Mouse (Mus musculus) heart, adult 18-20 months (tissue): ENCODE data around the gene Nup107. TPM values are rescaled to one million over a fixed set of nuclear protein-coding genes. Genes with fewer than 3 reads are reported as not detected.
A peak's percentile ranks its signal among the peaks of the same experiment; 100 is the strongest.
"Not testable (repeated sequence)": the region's sequence is repeated elsewhere in the genome, so short reads cannot be mapped to it uniquely, and the experiment has no call there.

Experiments used
- DNase-seq, 2 experiments: peaks; one replicate each; pipeline ENCODE4 v3.0.0; 2021 to 2022; ENCODE audit warnings: mixed read lengths in 1 of 2
- total RNA-seq, 2 experiments: library from RNA; stranded (reverse); gene quantifications; 2 replicates each; pipeline ENCODE4 v1.2.3; 2021

The Nup107 gene
- total RNA-seq, 2 experiments from 2014 or later, result 7.3 to 8.7 TPM

DNA sequence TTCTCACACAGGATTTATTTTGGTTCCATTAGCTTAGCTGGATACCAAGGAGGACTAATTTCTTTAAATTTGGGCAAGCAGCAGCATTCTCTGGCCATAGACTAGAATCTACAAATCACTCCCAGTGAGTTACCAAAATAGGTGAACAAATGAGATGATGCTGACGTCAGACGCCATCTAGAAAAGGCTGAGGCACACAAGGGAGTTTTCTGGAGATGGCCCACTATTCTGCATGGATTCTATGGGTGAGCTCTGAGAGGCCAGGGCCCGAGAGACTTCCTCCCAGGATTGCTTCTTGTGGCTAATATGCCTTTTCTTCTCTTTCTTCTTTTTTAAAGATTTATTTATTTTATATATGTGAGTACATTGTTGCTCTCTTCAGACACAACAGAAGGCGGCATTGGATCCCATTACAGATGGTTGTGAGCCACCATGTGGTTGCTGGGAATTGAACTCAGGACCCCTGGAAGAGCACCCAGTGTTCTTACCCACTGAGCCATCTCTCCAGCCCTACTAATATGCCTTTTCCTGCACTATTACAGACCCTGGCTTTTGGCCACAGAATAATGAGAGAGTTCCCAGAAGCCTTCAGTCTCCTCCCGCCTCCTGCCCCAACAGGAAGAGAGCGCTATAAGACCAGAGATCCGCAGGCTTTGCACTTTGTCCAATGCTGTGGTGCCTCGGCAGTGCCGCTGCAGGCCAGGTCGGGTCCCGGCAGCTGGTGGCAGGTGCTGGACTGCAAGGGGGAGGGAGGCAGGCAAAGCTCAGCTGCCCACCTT is 27.2 kb downstream of the Nup107 start:
- DNase-seq, result no peak

DNA sequence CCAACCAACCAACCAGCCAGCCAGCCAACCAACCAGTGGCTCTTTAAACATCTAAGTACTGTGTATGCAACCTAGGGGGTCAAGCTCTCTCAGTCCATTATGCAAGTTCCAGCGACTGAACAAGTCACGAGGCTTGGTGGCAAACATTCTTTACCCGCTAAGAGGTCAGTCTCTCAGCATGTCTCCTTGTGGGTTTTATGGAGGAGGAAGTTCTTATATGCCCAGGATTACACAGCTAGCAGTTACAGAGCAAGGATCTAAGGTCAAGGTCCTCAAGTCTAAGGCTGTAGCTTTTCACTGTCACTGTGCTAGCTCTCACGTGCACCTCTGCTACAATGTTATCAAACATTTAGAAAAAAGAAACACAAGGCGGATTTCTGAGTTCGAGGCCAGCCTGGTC is 27.9 kb downstream of the Nup107 start:
- DNase-seq, result no peak

DNA sequence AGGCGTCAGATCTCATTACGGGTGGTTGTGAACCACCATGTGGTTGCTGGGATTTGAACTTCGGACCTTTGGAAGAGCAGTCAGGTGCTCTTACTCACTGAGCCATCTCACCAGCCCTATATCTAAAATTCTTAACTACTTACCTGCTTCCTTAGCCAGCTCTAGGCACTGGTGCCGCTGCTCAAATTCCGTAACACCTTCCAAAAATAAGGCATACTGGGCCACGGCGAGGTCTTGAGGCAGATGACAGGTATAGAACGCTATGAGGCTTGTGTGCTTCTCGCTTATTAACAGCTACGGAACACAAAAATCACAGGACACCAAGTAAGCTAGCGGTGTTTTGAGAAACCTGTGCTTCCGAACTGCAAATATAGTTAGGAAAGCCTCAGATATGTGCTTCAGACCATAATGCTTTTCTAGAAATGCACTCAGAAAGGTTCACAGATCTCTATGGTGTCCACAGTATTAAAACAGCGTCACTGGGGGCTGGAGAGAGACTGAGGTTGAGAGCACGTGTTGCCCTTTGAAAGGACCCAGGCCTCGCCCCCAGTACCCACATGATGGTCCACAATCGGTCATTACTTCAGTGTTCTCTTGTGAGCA is 28.8 kb downstream of the Nup107 start:
- DNase-seq, result no peak

GRCm38 (mm10) chr10:117762966-117763365 is 29.5 kb downstream of the Nup107 start:
- no peak for DNase-seq

- DNase-seq, result no peak
These were observed 30.1 kb downstream of the Nup107 start for GRCm38 (mm10) chr10:117762281-117762830.

DNA sequence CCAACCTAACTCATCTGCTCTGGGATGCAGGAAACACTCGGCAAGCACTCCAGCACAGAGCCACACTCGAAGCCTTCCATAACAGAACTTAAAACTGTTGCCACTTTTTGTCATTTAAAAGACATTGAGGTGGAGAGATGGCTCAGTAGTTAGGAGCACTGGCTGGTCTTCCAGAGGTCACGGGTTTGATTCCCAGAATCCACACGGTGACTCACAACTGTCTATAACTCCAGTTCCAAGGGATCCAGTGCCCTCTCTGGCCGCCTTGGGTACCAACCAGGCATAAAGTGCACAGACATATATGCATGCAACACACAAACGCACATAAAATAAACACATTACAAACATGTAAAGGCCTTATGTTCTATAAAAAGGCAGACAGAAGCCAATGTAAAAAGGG is 31.0 kb downstream of the Nup107 start:
- no peak for DNase-seq

DNA sequence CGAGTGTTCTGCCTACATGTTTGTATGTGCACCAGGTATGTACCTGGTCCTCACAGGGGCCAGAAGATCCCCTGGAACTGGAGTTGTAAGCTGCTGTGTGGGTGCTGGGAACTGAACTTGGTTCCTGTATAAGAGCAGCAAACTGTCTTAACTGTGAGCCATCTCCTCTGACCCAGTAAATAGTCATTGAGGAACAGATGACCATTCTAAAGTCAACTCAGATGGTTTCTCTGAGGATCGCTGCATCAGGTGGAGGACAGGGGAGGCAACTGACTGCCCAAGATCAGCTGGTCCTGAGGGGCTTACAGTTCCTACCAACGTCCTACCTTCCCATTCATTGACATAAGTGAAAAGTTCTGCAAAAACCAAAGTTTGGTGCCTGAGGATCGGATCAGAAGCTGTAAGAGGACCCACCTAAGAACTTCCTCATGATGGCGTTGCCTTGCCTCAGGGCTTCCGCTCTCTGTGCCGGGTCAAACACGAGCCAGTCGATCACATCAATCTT is 31.6 kb downstream of the Nup107 start:
- no peak for DNase-seq

GRCm38 (mm10) chr10:117759844-117760630 is 32.5 kb downstream of the Nup107 start:
- DNase-seq, result no peak

- no peak for DNase-seq
These were observed 33.5 kb downstream of the Nup107 start for GRCm38 (mm10) chr10:117758749-117759727.

DNA sequence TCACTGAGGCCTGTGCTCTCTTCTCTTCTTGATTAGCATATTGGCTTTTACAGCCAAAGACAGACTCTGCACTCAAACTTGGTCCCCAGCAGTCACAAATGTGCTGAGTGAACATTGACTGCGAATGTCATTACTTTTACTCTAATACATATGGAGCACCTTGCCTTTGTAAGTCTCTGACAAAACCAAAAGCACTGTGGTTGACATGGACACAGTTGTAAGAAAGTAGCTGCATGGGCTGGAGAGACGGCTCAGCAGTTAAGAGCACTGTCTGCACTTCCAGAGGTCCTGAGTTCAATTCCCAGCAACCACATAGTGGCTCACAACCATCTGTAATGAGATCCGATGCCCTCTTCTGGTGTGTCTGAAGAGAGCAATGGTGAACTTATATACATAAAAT is 34.2 kb downstream of the Nup107 start:
- not testable (repeated sequence) for DNase-seq

DNA sequence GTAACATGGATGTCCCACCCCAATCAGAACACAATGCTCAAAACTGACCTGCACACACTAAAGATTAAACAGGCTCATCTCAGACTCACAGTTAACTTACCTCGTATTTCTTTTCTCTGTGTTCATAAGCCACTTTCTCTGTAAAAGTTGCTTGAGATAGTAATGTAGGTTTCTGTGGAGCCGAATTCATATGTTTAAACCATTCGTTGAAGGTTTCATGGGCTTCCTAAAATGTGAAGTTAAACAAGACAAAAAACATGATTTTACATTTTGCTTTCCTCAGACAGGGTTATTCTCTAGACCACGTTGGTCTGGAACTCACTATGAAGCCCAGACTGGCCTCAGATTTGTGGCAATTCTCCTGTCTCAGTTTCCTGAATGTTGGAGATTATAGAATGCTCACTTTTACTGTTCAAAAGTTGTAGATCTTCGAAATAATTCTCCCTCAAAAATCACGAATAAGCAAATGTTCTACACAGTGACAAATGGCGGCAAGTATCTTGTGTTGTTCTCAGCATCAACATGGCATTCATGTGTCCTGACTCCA is 34.6 kb downstream of the Nup107 start:
- no peak for DNase-seq

- DNase-seq, result no peak
These were observed 35.2 kb downstream of the Nup107 start for GRCm38 (mm10) chr10:117757259-117757658.

DNA sequence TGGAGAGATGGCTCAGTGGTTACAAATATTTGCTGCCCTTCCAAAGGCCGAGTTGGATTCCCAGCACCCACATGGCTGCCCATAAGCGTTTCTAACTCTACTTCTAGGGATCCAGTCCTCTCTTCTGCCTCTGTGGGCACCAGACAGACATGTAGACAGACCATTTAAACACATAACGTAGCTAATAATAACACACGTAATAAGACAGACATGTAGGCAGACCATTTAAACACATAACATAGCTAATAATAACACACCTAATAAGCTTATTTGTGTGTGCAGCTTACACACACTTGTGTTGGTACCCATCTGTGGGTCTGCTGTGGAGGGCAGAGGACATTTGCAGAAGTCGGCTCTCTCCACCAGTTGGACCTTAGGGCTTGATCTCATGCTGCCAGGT is 35.7 kb downstream of the Nup107 start:
- no peak for DNase-seq

GRCm38 (mm10) chr10:117755799-117756467 is 36.6 kb downstream of the Nup107 start:
- DNase-seq, result no peak

GRCm38 (mm10) chr10:117755086-117755798 is 37.3 kb downstream of the Nup107 start:
- DNase-seq, result peak; percentile 14 to 20

DNA sequence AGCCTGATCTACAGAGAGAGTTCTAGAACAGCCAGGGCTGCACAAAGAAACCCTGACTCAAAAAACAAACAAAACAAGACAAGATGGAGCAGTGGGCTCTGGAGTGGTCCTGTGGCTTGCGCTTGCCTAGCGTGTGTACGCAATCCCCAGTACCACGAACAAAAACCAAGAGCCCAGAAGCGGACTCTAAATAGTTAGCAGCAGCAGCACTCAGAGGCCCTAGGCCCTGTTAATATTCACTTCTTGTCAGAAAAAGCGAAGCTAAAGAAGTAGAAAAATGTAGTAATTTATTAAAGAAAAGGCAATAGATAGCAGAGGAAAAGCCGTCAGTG is 37.9 kb downstream of the Nup107 start:
- no peak for DNase-seq

GRCm38 (mm10) chr10:117753711-117754608 is 38.5 kb downstream of the Nup107 start:
- no peak for DNase-seq

GRCm38 (mm10) chr10:117752851-117753647 is 39.5 kb downstream of the Nup107 start:
- DNase-seq, result no peak
